Mouse (Mus musculus): ENCODE data around the gene Ptprh.

The Ptprh gene

GRCm38 (mm10) chr7:4603873-4604272, at the start of gene Ptprh:
Gene Ptprh, minus strand, starts transcription at chr7:4604041.
- no peak for DNase-seq (ENCODE audit: low spot score in 2 of 2)

- no peak for DNase-seq (ENCODE audit: low spot score in 2 of 2)
Observed at GRCm38 (mm10) chr7:4653351-4653750, 49.5 kb upstream of the Ptprh start.

GRCm38 (mm10) chr7:4652726-4653125, 48.9 kb upstream of the Ptprh start:
- no peak for DNase-seq (ENCODE audit: low spot score in 2 of 2)

GRCm38 (mm10) chr7:4651581-4651980, 47.7 kb upstream of the Ptprh start:
- no peak for DNase-seq (ENCODE audit: low spot score in 2 of 2)

- no peak for DNase-seq (ENCODE audit: low spot score in 2 of 2)
Observed at GRCm38 (mm10) chr7:4647992-4648391, 44.2 kb upstream of the Ptprh start.

GRCm38 (mm10) chr7:4647291-4647690, 43.5 kb upstream of the Ptprh start:
- DNase-seq (ENCODE audit: low spot score in 2 of 2) = no peak

DNA sequence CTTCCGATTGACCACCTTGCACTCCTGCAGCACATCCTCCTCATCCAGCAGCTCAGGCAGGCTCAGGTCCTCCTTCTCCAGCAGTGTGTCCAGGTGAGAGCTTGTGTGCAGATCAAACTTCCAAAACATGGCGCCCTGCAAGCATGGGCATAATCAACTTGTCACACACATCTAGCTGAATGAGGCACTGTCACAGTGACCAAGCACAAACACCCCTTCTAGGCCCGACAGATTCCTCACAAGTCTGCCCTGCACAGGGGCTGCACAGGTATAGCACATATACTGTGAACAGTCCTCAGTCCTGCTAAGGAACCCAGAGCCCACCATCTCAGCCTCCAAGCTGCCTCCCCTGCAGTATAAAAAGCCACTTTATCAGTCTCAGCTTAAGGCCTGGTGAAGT, 43.0 kb upstream of the Ptprh start:
- no peak for DNase-seq (ENCODE audit: low spot score in 2 of 2)

DNA sequence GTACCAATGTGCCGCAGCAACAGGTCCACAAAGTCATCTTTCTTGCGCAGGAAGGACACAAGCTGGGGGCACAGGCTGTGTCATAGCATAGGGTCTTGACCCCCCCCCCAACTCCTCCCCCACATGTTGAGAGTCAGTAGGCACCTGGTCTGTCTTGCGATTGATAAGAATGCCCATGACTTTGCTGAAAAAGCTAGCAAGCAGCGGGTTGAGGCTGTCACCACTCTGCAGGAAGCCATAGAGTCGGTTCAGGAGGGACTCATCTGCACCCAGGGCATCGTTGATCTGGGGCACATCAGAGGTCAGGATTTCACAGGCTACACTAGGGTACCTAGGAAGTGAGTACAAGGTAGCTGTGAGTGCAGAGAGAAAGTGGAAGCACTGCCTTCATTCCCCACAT, 39.4 kb upstream of the Ptprh start:
- DNase-seq (ENCODE audit: low spot score in 2 of 2) = no peak

DNA sequence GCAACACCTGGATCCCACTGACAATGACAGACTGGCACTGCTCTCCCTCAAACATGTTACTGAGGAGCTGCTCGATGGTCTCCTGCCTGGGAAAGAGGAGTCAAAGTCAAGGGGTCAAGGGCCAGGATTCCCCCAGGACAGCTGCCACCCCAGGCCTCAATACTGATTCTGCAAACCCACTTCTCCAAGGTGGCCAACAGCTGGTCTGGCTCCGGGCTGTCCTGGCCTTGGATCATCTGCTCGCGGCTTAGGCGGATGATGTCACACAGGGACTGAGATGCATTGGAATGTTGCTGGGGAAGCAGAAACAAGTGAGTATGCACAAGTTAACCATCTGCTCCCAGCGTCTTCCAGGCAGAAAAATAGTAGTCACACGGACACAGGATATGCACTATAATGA, 38.1 kb upstream of the Ptprh start:
- no peak for DNase-seq (ENCODE audit: low spot score in 2 of 2)

GRCm38 (mm10) chr7:4641155-4641554, 37.3 kb upstream of the Ptprh start:
- no peak for DNase-seq (ENCODE audit: low spot score in 2 of 2)

GRCm38 (mm10) chr7:4636179-4636578, 32.3 kb upstream of the Ptprh start:
- DNase-seq (ENCODE audit: low spot score in 2 of 2) = no peak

DNA sequence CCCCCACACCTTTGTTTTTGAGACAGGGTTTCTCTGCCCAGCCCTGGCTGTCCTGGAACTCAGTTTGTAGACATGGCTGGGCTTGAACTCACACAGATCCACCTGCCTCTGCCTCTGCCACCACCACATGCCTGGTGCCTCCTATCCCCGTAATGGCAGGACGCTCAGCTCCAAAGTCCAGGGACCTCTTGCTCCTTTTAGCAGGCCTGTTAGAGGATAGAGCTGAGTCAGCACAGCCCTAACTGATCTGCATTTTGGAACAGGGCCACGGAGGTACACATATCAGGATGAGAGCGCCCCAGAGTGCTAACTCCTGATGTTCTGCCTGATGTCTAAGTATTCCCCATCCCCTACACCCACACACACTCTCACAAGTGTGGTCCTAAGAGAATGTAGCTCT, 27.2 kb upstream of the Ptprh start, which contains the start of gene Tmem86b:
Tmem86b (minus strand) TSS at position 392 of the 400 bp plus-strand sequence.
- no peak for DNase-seq (ENCODE audit: low spot score in 2 of 2)

- DNase-seq (ENCODE audit: low spot score in 2 of 2) = no peak
Observed at GRCm38 (mm10) chr7:4630198-4630597, 26.4 kb upstream of the Ptprh start.

- no peak for DNase-seq (ENCODE audit: low spot score in 2 of 2)
Observed at GRCm38 (mm10) chr7:4629586-4629985, 25.7 kb upstream of the Ptprh start.

GRCm38 (mm10) chr7:4625928-4626327, 22.1 kb upstream of the Ptprh start:
- no peak for DNase-seq (ENCODE audit: low spot score in 2 of 2)

GRCm38 (mm10) chr7:4624343-4624742, 20.5 kb upstream of the Ptprh start:
- DNase-seq (ENCODE audit: low spot score in 2 of 2) = no peak

- DNase-seq (ENCODE audit: low spot score in 2 of 2) = peak; percentile 24 to 25
Observed at GRCm38 (mm10) chr7:4623544-4624189, 19.8 kb upstream of the Ptprh start.

- DNase-seq (ENCODE audit: low spot score in 2 of 2) = peak in 1 of 2 experiments; percentile 10
Observed at GRCm38 (mm10) chr7:4619979-4620378, 16.1 kb upstream of the Ptprh start.

DNA sequence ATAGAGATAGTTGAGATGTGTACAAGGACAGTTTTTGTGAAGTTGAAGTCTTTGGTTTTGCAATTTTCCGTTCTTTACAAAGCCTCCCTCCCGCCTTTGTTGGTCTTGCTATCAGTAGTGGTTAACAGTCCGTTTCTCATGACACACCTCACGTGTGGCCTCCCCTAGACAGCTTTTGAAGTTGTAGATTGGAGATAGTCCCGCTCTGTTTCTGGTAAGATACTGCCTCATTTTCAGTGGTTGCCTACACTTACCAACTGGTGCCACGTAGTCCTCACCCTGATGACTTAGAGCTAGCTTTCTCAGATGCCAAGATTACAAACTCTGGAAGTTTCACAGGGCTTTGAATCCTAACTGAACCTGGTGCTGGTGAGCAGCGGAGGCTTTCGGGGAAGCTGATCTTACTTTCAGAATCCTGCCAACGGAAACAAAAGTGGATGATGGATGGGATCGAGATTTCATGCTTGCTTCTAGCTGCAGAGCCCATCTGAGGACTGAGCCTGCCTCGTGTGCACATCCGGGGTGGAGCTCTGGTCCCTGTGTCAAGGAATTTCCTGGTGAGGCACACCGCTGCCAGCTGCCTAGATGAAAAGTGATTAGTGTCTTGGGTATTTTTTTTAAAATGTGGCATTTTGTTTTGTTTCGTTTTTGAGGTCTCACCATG, 10.0 kb upstream of the Ptprh start:
- no peak for DNase-seq (ENCODE audit: low spot score in 2 of 2)

GRCm38 (mm10) chr7:4612956-4613355, 9.1 kb upstream of the Ptprh start:
- no peak for DNase-seq (ENCODE audit: low spot score in 2 of 2)

- DNase-seq (ENCODE audit: low spot score in 2 of 2) = no peak
Observed at GRCm38 (mm10) chr7:4612386-4612785, 8.5 kb upstream of the Ptprh start.

DNA sequence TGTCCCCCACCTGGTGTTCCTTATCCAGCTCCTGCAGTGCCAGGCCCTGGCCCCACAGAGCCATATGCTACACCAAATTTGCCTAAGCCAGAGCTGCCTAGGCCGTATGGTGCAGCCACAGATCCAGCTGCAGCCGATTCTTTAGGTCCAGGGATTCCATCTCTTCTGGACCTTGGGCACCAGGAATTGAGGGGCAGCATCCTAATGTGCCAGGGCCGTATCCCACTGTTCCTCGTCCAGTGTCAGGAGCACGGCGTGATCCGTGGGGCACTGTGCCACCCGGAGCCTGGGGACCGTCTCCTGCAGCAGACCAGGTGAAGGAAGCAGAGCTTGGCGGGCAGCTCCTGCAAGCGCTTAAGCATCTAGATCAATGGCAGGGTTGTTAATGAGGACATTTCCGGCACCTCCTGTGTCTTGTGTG, 8.1 kb upstream of the Ptprh start:
- no peak for DNase-seq (ENCODE audit: low spot score in 2 of 2)

- no peak for DNase-seq (ENCODE audit: low spot score in 2 of 2)
Observed at GRCm38 (mm10) chr7:4611511-4611910, 7.7 kb upstream of the Ptprh start.

GRCm38 (mm10) chr7:4608002-4608401, 4.2 kb upstream of the Ptprh start:
- DNase-seq (ENCODE audit: low spot score in 2 of 2) = no peak
